Mouse (Mus musculus) spleen, adult 2 months (tissue): ENCODE measurements around the gene 2210011C24Rik.
"Not testable (repeated sequence)": the region's sequence is repeated elsewhere in the genome, so short reads cannot be mapped to it uniquely, and the experiment has no call there.

Source experiments
- CTCF ChIP-seq: fragments of 200-500 bp; IDR thresholded peaks from 2 replicates; pipeline ENCODE4 v1.5.1; 2011; ENCODE audit warnings: mild to moderate bottlenecking, inconsistent platforms; ENCODE audit not compliant: insufficient read depth, insufficient read length, insufficient replicate concordance; ENCODE audit errors: extremely low read depth
- POLR2A ChIP-seq: fragments of 200-500 bp; IDR thresholded peaks from 2 replicates; pipeline ENCODE4 v1.6.1; 2011; ENCODE audit warnings: low read depth, low read length, inconsistent platforms

GRCm38 (mm10) chr8:83983222-83983621 lies 28.7 kb downstream of the 2210011C24Rik start:
- TF ChIP-seq POLR2A, CTCF: not testable (repeated sequence)
